Mouse (Mus musculus): ENCODE measurements at regions not wholly inside any gene's neighbourhood (a gene's known extent, or its start where the extent isn't known, plus 50 kb on each side); places are given as distances from the start of the nearest gene placed in this dataset.

DNA sequence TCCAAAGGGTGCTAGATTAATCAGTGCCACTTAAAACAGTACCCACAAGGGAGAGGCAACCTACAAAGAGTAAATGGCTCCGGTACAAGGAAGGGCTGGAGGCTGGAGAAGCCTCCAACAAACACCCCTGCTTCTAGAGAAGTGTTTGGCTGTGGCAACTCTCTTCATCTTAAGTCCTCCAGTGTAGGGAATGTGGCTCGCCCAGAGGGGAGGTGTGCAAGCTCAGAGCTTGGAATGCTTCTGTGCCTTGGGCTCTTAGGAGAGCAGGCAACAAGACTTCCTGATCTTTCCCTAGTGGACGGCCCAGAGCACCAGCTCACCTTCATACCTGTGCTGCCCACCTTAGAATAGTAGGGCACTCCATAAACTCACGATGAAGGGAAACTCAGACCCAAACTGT is 92.4 kb downstream of the Fam53a start:
- H3K4me3 ChIP-seq (ENCODE audit: insufficient read depth, poor library complexity, severe bottlenecking) = no peak overlapping the region
- TF ChIP-seq MYOG (IDR thresholded peaks at IDR 0.05; ENCODE audit: control insufficient read depth, extremely low read depth, insufficient read length) (no peak), MYOD1 (IDR thresholded peaks at IDR 0.05; ENCODE audit: control insufficient read depth, insufficient read length, low read depth) (no peak), USF1 (IDR thresholded peaks at IDR 0.05; ENCODE audit: low read depth) (no peak), CTCF (IDR thresholded peaks at IDR 0.05; ENCODE audit: control insufficient read depth, insufficient read depth, insufficient read length) (no peak), FOSL1 (IDR thresholded peaks at IDR 0.05; ENCODE audit: insufficient read depth, low read length, poor library complexity, severe bottlenecking) (no peak), MAX (IDR thresholded peaks at IDR 0.05) (no peak)
- peaks cover 91% of the 10 kb centered on the region for H3K27me3 ChIP-seq (ENCODE audit: control insufficient read depth, insufficient read depth, insufficient read length)

GRCm38 (mm10) chr5:33536261-33536660 is 93.2 kb downstream of the Fam53a start:
- TF ChIP-seq FOSL1 (IDR thresholded peaks at IDR 0.05; ENCODE audit: insufficient read depth, low read length, poor library complexity, severe bottlenecking) (no peak), USF1 (IDR thresholded peaks at IDR 0.05; ENCODE audit: low read depth) (no peak), MYOG (IDR thresholded peaks at IDR 0.05; ENCODE audit: control insufficient read depth, extremely low read depth, insufficient read length) (no peak), CEBPB (IDR thresholded peaks at IDR 0.05; ENCODE audit: low read depth) (no peak), MYOD1 (IDR thresholded peaks at IDR 0.05; ENCODE audit: control insufficient read depth, insufficient read length, low read depth) (no peak), MAX (IDR thresholded peaks at IDR 0.05) (no peak), CTCF (IDR thresholded peaks at IDR 0.05; ENCODE audit: control insufficient read depth, insufficient read depth, insufficient read length) (no peak)
- H3K79me2 ChIP-seq (ENCODE audit: control insufficient read depth, insufficient read depth) = no peaks in the 10 kb centered on the region

More for the DNA sequence above, 92.4 kb downstream of the Fam53a start:
- H3K79me3 ChIP-seq (ENCODE audit: low read depth) = no peaks in the 10 kb centered on the region
- H3ac ChIP-seq (ENCODE audit: control insufficient read depth, insufficient read length, low read depth) = no peak overlapping the region
- no peaks in the 10 kb centered on the region for H3K36me3 ChIP-seq (ENCODE audit: control insufficient read depth, insufficient read depth)
- H3K79me2 ChIP-seq (ENCODE audit: control insufficient read depth, insufficient read depth) = no peaks in the 10 kb centered on the region

DNA sequence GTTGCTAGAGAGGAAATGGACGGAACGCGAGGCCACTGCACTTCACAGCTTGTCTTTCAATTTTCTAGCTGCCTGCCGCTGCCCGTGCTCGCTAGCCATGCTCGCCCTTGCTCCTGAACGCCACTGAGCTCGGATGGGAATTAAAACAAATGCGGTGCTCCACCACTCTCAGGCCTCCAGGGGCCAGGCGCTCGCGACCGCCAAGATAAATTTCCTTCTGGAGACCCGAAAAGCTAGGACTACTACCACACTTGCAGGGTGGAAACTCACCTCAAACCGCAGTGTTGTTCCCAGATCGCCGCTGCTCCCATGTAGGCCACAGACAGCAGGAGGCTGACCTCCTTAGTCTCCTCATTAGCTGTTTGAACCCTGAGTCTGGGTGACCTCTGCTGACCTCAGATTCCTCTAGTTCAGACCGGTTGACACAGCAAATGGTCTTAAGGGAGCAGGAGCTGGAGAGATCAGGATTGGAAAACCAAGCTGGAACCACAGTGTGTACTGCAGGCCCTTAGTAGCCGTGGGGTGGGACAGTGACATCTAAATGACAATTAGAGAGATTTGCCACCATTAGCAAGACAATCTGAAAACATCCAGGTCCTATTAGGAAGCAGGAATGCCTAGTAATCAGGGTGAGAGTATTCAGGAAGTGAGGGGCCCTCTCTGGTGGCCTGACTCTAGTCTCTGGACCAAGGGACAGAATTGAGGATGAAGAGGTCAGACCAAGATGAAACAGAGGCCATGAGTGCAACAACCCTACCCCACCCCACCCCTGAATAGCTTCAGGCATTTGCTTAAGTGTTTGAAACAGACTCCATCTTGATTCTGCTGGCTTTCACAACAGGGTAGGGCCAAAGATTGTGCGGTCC is 94.1 kb downstream of the Fam53a start:
- Histone ChIP-seq H3K36me3 (ENCODE audit: control insufficient read depth, insufficient read depth) (no peaks in the 10 kb centered on the region), H3K79me3 (ENCODE audit: low read depth) (no peaks in the 10 kb centered on the region), H3K79me2 (ENCODE audit: control insufficient read depth, insufficient read depth) (no peaks in the 10 kb centered on the region), H3K4me3 (ENCODE audit: insufficient read depth, poor library complexity, severe bottlenecking) (no peak overlapping the region), H3ac (ENCODE audit: control insufficient read depth, insufficient read length, low read depth) (no peak overlapping the region), H3K27me3 (ENCODE audit: control insufficient read depth, insufficient read depth, insufficient read length) (peaks cover 87% of the 10 kb centered on the region)
- TF ChIP-seq MAX (IDR thresholded peaks at IDR 0.05) (no peak), FOSL1 (IDR thresholded peaks at IDR 0.05; ENCODE audit: insufficient read depth, low read length, poor library complexity, severe bottlenecking) (no peak), CEBPB (IDR thresholded peaks at IDR 0.05; ENCODE audit: low read depth) (no peak), MYOG (IDR thresholded peaks at IDR 0.05; ENCODE audit: control insufficient read depth, extremely low read depth, insufficient read length) (no peak), USF1 (IDR thresholded peaks at IDR 0.05; ENCODE audit: low read depth) (no peak), CTCF (IDR thresholded peaks at IDR 0.05; ENCODE audit: control insufficient read depth, insufficient read depth, insufficient read length) (no peak), MYOD1 (IDR thresholded peaks at IDR 0.05; ENCODE audit: control insufficient read depth, insufficient read length, low read depth) (no peak)

More at GRCm38 (mm10) chr5:33536261-33536660, 93.2 kb downstream of the Fam53a start:
- Histone ChIP-seq H3K4me3 (ENCODE audit: insufficient read depth, poor library complexity, severe bottlenecking) (no peak overlapping the region), H3K36me3 (ENCODE audit: control insufficient read depth, insufficient read depth) (no peaks in the 10 kb centered on the region), H3ac (ENCODE audit: control insufficient read depth, insufficient read length, low read depth) (no peak overlapping the region), H3K27me3 (ENCODE audit: control insufficient read depth, insufficient read depth, insufficient read length) (peaks cover 91% of the 10 kb centered on the region), H3K79me3 (ENCODE audit: low read depth) (no peaks in the 10 kb centered on the region)

DNA sequence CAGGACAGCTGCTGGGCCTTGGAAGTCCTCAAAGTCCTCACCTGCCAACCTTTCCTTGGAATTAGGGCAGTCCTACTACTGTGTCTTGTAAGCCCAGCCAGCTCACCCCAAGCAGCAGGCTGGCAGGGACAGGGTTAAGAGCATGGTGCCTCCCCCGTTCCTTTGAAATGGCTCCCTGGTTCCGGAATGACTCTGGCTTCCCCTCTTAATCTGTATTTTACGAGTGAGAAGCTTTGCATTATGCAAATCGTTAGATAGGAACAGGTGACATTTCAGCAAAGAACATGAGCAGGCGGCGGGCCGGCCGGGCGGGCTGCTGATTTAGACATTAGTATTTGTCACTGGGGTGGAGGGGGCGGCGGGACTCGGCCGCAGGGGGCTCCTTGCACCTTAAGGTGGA is 95.1 kb downstream of the Fam53a start:
- no peak for TF ChIP-seq MAX (IDR thresholded peaks at IDR 0.05)
- no peak for TF ChIP-seq CTCF (IDR thresholded peaks at IDR 0.05; ENCODE audit: control insufficient read depth, insufficient read depth, insufficient read length)
- no peak for TF ChIP-seq MYOG (IDR thresholded peaks at IDR 0.05; ENCODE audit: control insufficient read depth, extremely low read depth, insufficient read length)
- no peak for TF ChIP-seq CEBPB (IDR thresholded peaks at IDR 0.05; ENCODE audit: low read depth)
- no peak for TF ChIP-seq USF1 (IDR thresholded peaks at IDR 0.05; ENCODE audit: low read depth)
- TF ChIP-seq MYOD1 (IDR thresholded peaks at IDR 0.05; ENCODE audit: control insufficient read depth, insufficient read length, low read depth) = no peak
- TF ChIP-seq FOSL1 (IDR thresholded peaks at IDR 0.05; ENCODE audit: insufficient read depth, low read length, poor library complexity, severe bottlenecking) = no peak
- no peaks in the 10 kb centered on the region for H3K36me3 ChIP-seq (ENCODE audit: control insufficient read depth, insufficient read depth)
- H3K79me3 ChIP-seq (ENCODE audit: low read depth) = no peaks in the 10 kb centered on the region
- peaks cover 85% of the 10 kb centered on the region for H3K27me3 ChIP-seq (ENCODE audit: control insufficient read depth, insufficient read depth, insufficient read length)
- no peak overlapping the region for H3ac ChIP-seq (ENCODE audit: control insufficient read depth, insufficient read length, low read depth)
- no peaks in the 10 kb centered on the region for H3K79me2 ChIP-seq (ENCODE audit: control insufficient read depth, insufficient read depth)
- H3K4me3 ChIP-seq (ENCODE audit: insufficient read depth, poor library complexity, severe bottlenecking) = no peak overlapping the region

DNA sequence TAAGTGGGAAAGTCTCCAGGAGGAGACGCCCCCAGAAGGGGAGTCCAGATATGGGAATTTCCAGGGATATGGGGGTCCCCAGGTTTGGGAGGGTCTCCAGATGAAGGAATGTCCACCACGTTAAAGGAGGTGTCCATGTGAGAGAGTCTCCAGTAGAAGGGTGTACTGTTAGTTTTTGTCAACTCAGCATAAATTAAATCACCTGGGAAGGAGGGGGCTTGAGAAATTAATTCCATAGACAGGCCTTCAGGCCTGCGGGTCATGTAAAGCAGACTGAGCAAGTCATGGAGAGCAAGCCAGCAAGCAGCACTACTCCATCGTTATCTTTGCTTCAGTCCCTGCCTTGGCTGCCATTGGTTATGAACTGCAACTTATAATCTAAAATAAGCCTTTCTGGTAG is 96.2 kb downstream of the Fam53a start:
- H3K27me3 ChIP-seq (ENCODE audit: control insufficient read depth, insufficient read depth, insufficient read length) = peaks cover 86% of the 10 kb centered on the region
- H3K79me3 ChIP-seq (ENCODE audit: low read depth) = no peaks in the 10 kb centered on the region
- TF ChIP-seq MYOD1 (IDR thresholded peaks at IDR 0.05; ENCODE audit: control insufficient read depth, insufficient read length, low read depth) = no peak
- no peak for TF ChIP-seq MYOG (IDR thresholded peaks at IDR 0.05; ENCODE audit: control insufficient read depth, extremely low read depth, insufficient read length)
- TF ChIP-seq CEBPB (IDR thresholded peaks at IDR 0.05; ENCODE audit: low read depth) = no peak
- TF ChIP-seq CTCF (IDR thresholded peaks at IDR 0.05; ENCODE audit: control insufficient read depth, insufficient read depth, insufficient read length) = no peak
- no peak for TF ChIP-seq USF1 (IDR thresholded peaks at IDR 0.05; ENCODE audit: low read depth)
- TF ChIP-seq FOSL1 (IDR thresholded peaks at IDR 0.05; ENCODE audit: insufficient read depth, low read length, poor library complexity, severe bottlenecking) = no peak
- TF ChIP-seq MAX (IDR thresholded peaks at IDR 0.05) = no peak
- H3ac ChIP-seq (ENCODE audit: control insufficient read depth, insufficient read length, low read depth) = no peak overlapping the region
- no peaks in the 10 kb centered on the region for H3K36me3 ChIP-seq (ENCODE audit: control insufficient read depth, insufficient read depth)
- no peak overlapping the region for H3K4me3 ChIP-seq (ENCODE audit: insufficient read depth, poor library complexity, severe bottlenecking)
- no peaks in the 10 kb centered on the region for H3K79me2 ChIP-seq (ENCODE audit: control insufficient read depth, insufficient read depth)

Measured in C2C12 (cell line).